Mouse (Mus musculus) heart, postnatal 0 days (tissue): ENCODE measurements around the gene Emd.

Experiments used
- CTCF ChIP-seq: IDR thresholded peaks from 2 replicates; pipeline ENCODE4 v1.5.1; 2016; ENCODE audit warnings: antibody characterized with exemption, control low read depth, low read depth
- EP300 ChIP-seq: IDR thresholded peaks from 2 replicates; pipeline ENCODE4 v1.6.1; 2016; ENCODE audit warnings: antibody characterized with exemption, low read depth

DNA sequence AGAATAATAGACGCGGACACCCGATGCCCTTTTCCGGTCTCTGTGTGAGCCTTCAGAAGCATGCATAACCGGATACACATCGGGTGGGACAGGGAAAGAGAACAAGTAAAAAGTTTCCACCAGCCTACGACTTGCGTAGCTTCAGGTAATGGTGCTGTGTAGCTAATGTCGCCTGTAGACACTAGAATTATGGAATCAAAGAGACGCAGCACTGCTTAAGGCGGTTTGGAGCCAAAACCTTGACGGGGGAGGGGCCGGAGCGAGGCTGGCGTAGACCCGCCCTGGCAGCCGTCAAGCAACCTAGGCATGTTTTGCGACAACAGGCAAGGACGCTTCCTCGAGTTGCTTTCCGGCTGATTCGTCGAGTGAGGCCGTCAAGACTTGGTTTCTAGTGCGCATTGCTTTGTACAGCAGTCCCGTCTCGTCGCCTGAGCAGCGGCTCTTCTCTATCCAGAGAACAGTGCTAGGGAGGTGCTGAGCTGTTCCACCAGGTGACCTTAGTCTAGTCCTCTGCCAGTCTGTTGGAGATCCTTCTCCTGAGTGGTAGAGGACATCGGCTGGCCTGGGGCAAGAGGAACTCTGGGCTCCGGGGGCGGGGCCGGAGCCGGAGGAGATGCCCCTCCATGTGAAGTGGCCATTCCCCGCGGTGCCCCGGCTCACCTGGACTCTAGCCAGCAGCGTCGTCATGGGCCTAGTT is 28.1 kb downstream of the Emd start:
- no peak for TF ChIP-seq CTCF
- TF ChIP-seq EP300, result no peak; the same call in 1 of the 2 replicates
